Comparison of ENCODE assay signal across 13 mouse cellular contexts in genomic region chr6:95244911-95245310, GRCm38 (mm10).
"Had no signal": no experiment of that assay in that cellular context is flagged by ENCODE, and none has a peak within 500 bp of the region (broad histone marks: within the 10 kb centered on the region; RNA-seq: fewer than 3 reads in every experiment).

No protein-coding gene starts in this region.

- H3K9ac ChIP-seq: liver, embryonic 14.5 days; liver, postnatal 0 days had no signal

- H3K4me3 ChIP-seq: left cerebral cortex, adult 2 months had no signal

- ATAC-seq: liver, postnatal 0 days had no signal

- H3K4me2 ChIP-seq: liver, embryonic 11.5 days; midbrain, embryonic 11.5 days had no signal

- DNase-seq: kidney, postnatal 10 days; kidney, postnatal 36 days; layer of hippocampus, postnatal 36 days; liver, postnatal 0 days; lung, postnatal 14 days; lung, postnatal 4 days; midbrain, embryonic 14.5 days; thymus, adult 18-20 months; thymus, postnatal 36 days had no signal

- H3K27ac ChIP-seq: left cerebral cortex, adult 2 months; liver, embryonic 14.5 days had no signal
